Mouse (Mus musculus): ENCODE results near the gene Agbl4. TPM values are rescaled to one million over a fixed set of nuclear protein-coding genes. Genes with fewer than 3 reads are reported as not detected.

Agbl4 gene
- polyA plus RNA-seq, 1 experiment from 2014 or later: 0.13 TPM

GRCm38 (mm10) chr4:111414818-111415488 lies 1017.5 kb downstream of the Agbl4 start, which contains the start of gene Bend5:
Gene Bend5, plus strand, starts transcription at chr4:111415006.
- 0 out of 2 replicates have a peak, but pooled peaks cover 5% of the 10 kb centered on the region for H3K36me3 ChIP-seq
- peak within 1 kb of the TSS; percentile 68 for H3K4me2 ChIP-seq
- peaks cover 15% of the 10 kb centered on the region; the same call in 1 of the 2 replicates for H3K4me1 ChIP-seq
- no peaks in the 10 kb centered on the region for H3K9me3 ChIP-seq
- peak within 1 kb of the TSS; percentile 79 for H3K9ac ChIP-seq
- peak; percentile 93 for ATAC-seq (ENCODE audit: insufficient read depth, low FRiP score, low read depth)
- H3K27me3 ChIP-seq (replicated peaks): no peaks in the 10 kb centered on the region
- peak within 1 kb of the TSS; percentile 86 for H3K27ac ChIP-seq
- peak within 1 kb of the TSS; percentile 79 for H3K4me3 ChIP-seq (replicated peaks)
- under 1% methylated on average over 66 of the region's 66 CpGs for WGBS

GRCm38 (mm10) chr4:111416126-111416525 lies 1018.7 kb downstream of the Agbl4 start:
- no peak for ATAC-seq (ENCODE audit: insufficient read depth, low FRiP score, low read depth)
- Histone ChIP-seq H3K4me2 (peak overlapping the region; percentile 68), H3K4me3 (replicated peaks) (peak overlapping the region; percentile 79), H3K36me3 (0 out of 2 replicates have a peak, but pooled peaks cover 5% of the 10 kb centered on the region), H3K9me3 (no peaks in the 10 kb centered on the region), H3K27me3 (replicated peaks) (no peaks in the 10 kb centered on the region), H3K9ac (0 out of 2 replicates have a peak overlapping the region, but pooled peaks have one; percentile 79), H3K4me1 (peaks cover 15% of the 10 kb centered on the region; the same call in 1 of the 2 replicates), H3K27ac (no peak overlapping the region)
- 48% methylated on average over 3 of the region's 3 CpGs for WGBS

- WGBS: 78% methylated on average over 3 of the region's 3 CpGs
- H3K4me3 ChIP-seq (replicated peaks): peak overlapping the region; percentile 79
- peaks cover 15% of the 10 kb centered on the region; the same call in 1 of the 2 replicates for H3K4me1 ChIP-seq
- peak overlapping the region; percentile 68 for H3K4me2 ChIP-seq
- no peak overlapping the region for H3K27ac ChIP-seq
- H3K27me3 ChIP-seq (replicated peaks): no peaks in the 10 kb centered on the region
- H3K9me3 ChIP-seq: no peaks in the 10 kb centered on the region
- ATAC-seq (ENCODE audit: insufficient read depth, low FRiP score, low read depth): no peak
- H3K9ac ChIP-seq: no peak overlapping the region
- 0 out of 2 replicates have a peak, but pooled peaks cover 5% of the 10 kb centered on the region for H3K36me3 ChIP-seq
Observed at GRCm38 (mm10) chr4:111416551-111416950, 1019.1 kb downstream of the Agbl4 start.

- ATAC-seq (ENCODE audit: insufficient read depth, low FRiP score, low read depth): no peak
Observed at GRCm38 (mm10) chr4:111417716-111418115, 1020.3 kb downstream of the Agbl4 start.

GRCm38 (mm10) chr4:111419476-111419875 lies 1022.0 kb downstream of the Agbl4 start:
- H3K27ac ChIP-seq: no peak overlapping the region
- H3K9ac ChIP-seq: no peak overlapping the region
- 0 out of 2 replicates have a peak, but pooled peaks cover 5% of the 10 kb centered on the region for H3K36me3 ChIP-seq
- no peak overlapping the region for H3K4me3 ChIP-seq (replicated peaks)
- H3K9me3 ChIP-seq: no peaks in the 10 kb centered on the region
- H3K4me1 ChIP-seq: peaks cover 11% of the 10 kb centered on the region; the same call in 1 of the 2 replicates
- no peaks in the 10 kb centered on the region for H3K27me3 ChIP-seq (replicated peaks)
- ATAC-seq (ENCODE audit: insufficient read depth, low FRiP score, low read depth): no peak; the same call in 1 of the 2 replicates
- WGBS: 80% methylated on average over 1 of the region's 1 CpGs
- H3K4me2 ChIP-seq: no peak overlapping the region

More at GRCm38 (mm10) chr4:111417716-111418115, 1020.3 kb downstream of the Agbl4 start:
- no peaks in the 10 kb centered on the region for H3K9me3 ChIP-seq
- no peak overlapping the region for H3K27ac ChIP-seq
- H3K4me3 ChIP-seq (replicated peaks): no peak overlapping the region
- H3K9ac ChIP-seq: no peak overlapping the region
- H3K27me3 ChIP-seq (replicated peaks): no peaks in the 10 kb centered on the region
- peaks cover 15% of the 10 kb centered on the region; the same call in 1 of the 2 replicates for H3K4me1 ChIP-seq
- H3K36me3 ChIP-seq: 0 out of 2 replicates have a peak, but pooled peaks cover 5% of the 10 kb centered on the region
- H3K4me2 ChIP-seq: no peak overlapping the region
- 86% methylated on average over 5 of the region's 5 CpGs for WGBS

- Histone ChIP-seq H3K4me3 (replicated peaks) (no peak overlapping the region), H3K36me3 (0 out of 2 replicates have a peak, but pooled peaks cover 5% of the 10 kb centered on the region), H3K4me2 (no peak overlapping the region), H3K27ac (no peak overlapping the region), H3K9ac (no peak overlapping the region), H3K27me3 (replicated peaks) (no peaks in the 10 kb centered on the region), H3K4me1 (peaks cover 12% of the 10 kb centered on the region; the same call in 1 of the 2 replicates), H3K9me3 (no peaks in the 10 kb centered on the region)
- 72% methylated on average over 3 of the region's 3 CpGs for WGBS
- ATAC-seq (ENCODE audit: insufficient read depth, low FRiP score, low read depth): no peak
Observed at GRCm38 (mm10) chr4:111420031-111420430, 1022.6 kb downstream of the Agbl4 start.

GRCm38 (mm10) chr4:111420955-111421354 lies 1023.5 kb downstream of the Agbl4 start:
- 82% methylated on average over 4 of the region's 4 CpGs for WGBS
- Histone ChIP-seq H3K36me3 (0 out of 2 replicates have a peak, but pooled peaks cover 5% of the 10 kb centered on the region), H3K4me1 (peaks cover 12% of the 10 kb centered on the region; the same call in 1 of the 2 replicates), H3K4me2 (no peak overlapping the region), H3K27me3 (replicated peaks) (no peaks in the 10 kb centered on the region), H3K27ac (no peak overlapping the region), H3K9me3 (no peaks in the 10 kb centered on the region), H3K9ac (no peak overlapping the region), H3K4me3 (replicated peaks) (no peak overlapping the region)
- no peak for ATAC-seq (ENCODE audit: insufficient read depth, low FRiP score, low read depth)

- Histone ChIP-seq H3K4me3 (replicated peaks) (no peak overlapping the region), H3K9ac (no peak overlapping the region), H3K36me3 (0 out of 2 replicates have a peak, but pooled peaks cover 5% of the 10 kb centered on the region), H3K4me2 (no peak overlapping the region), H3K27me3 (replicated peaks) (no peaks in the 10 kb centered on the region), H3K4me1 (peaks cover 7% of the 10 kb centered on the region; the same call in 1 of the 2 replicates), H3K9me3 (no peaks in the 10 kb centered on the region), H3K27ac (no peak overlapping the region)
- ATAC-seq (ENCODE audit: insufficient read depth, low FRiP score, low read depth): no peak
- 70% methylated on average over 6 of the region's 6 CpGs for WGBS
Observed at GRCm38 (mm10) chr4:111421785-111422184, 1024.3 kb downstream of the Agbl4 start.

GRCm38 (mm10) chr4:111424371-111424950 lies 1027.0 kb downstream of the Agbl4 start:
- H3K4me3 ChIP-seq (replicated peaks): no peak overlapping the region
- WGBS: 86% methylated on average over 1 of the region's 1 CpGs
- no peaks in the 10 kb centered on the region for H3K9me3 ChIP-seq
- no peaks in the 10 kb centered on the region for H3K27me3 ChIP-seq (replicated peaks)
- no peak overlapping the region for H3K9ac ChIP-seq
- no peak for ATAC-seq (ENCODE audit: insufficient read depth, low FRiP score, low read depth)
- H3K4me1 ChIP-seq: peaks cover 3% of the 10 kb centered on the region; the same call in 1 of the 2 replicates
- H3K4me2 ChIP-seq: no peak overlapping the region
- no peaks in the 10 kb centered on the region for H3K36me3 ChIP-seq
- H3K27ac ChIP-seq: no peak overlapping the region

GRCm38 (mm10) chr4:111425170-111425569 lies 1027.7 kb downstream of the Agbl4 start:
- H3K27ac ChIP-seq: no peak overlapping the region
- H3K36me3 ChIP-seq: no peaks in the 10 kb centered on the region
- 0 out of 2 replicates have a peak, but pooled peaks have one; percentile 30 for ATAC-seq (ENCODE audit: insufficient read depth, low FRiP score, low read depth)
- no peak overlapping the region for H3K9ac ChIP-seq
- H3K4me2 ChIP-seq: no peak overlapping the region
- H3K4me1 ChIP-seq: peaks cover 3% of the 10 kb centered on the region; the same call in 1 of the 2 replicates
- no peak overlapping the region for H3K4me3 ChIP-seq (replicated peaks)
- no peaks in the 10 kb centered on the region for H3K27me3 ChIP-seq (replicated peaks)
- no peaks in the 10 kb centered on the region for H3K9me3 ChIP-seq
- 60% methylated on average over 6 of the region's 6 CpGs for WGBS

- no peaks in the 10 kb centered on the region for H3K27me3 ChIP-seq (replicated peaks)
- H3K36me3 ChIP-seq: peaks cover 9% of the 10 kb centered on the region
- no peaks in the 10 kb centered on the region for H3K9me3 ChIP-seq
- peaks cover 4% of the 10 kb centered on the region; the same call in 1 of the 2 replicates for H3K4me1 ChIP-seq
- no peak overlapping the region for H3K4me3 ChIP-seq (replicated peaks)
- H3K4me2 ChIP-seq: no peak overlapping the region
- H3K9ac ChIP-seq: no peak overlapping the region
- H3K27ac ChIP-seq: no peak overlapping the region
- WGBS: 66% methylated on average over 2 of the region's 2 CpGs
- ATAC-seq (ENCODE audit: insufficient read depth, low FRiP score, low read depth): no peak
Observed at GRCm38 (mm10) chr4:111431186-111431585, 1033.7 kb downstream of the Agbl4 start.

GRCm38 (mm10) chr4:111432013-111432412 lies 1034.6 kb downstream of the Agbl4 start:
- Histone ChIP-seq H3K27me3 (replicated peaks) (no peaks in the 10 kb centered on the region), H3K36me3 (peaks cover 9% of the 10 kb centered on the region), H3K4me1 (peaks cover 4% of the 10 kb centered on the region; the same call in 1 of the 2 replicates), H3K27ac (no peak overlapping the region), H3K9ac (no peak overlapping the region), H3K4me2 (no peak overlapping the region), H3K9me3 (no peaks in the 10 kb centered on the region), H3K4me3 (replicated peaks) (no peak overlapping the region)
- no peak for ATAC-seq (ENCODE audit: insufficient read depth, low FRiP score, low read depth)
- WGBS: 60% methylated on average over 5 of the region's 5 CpGs
